Comparison of ENCODE assay signal across 9 mouse cellular contexts in the genomic region with DNA sequence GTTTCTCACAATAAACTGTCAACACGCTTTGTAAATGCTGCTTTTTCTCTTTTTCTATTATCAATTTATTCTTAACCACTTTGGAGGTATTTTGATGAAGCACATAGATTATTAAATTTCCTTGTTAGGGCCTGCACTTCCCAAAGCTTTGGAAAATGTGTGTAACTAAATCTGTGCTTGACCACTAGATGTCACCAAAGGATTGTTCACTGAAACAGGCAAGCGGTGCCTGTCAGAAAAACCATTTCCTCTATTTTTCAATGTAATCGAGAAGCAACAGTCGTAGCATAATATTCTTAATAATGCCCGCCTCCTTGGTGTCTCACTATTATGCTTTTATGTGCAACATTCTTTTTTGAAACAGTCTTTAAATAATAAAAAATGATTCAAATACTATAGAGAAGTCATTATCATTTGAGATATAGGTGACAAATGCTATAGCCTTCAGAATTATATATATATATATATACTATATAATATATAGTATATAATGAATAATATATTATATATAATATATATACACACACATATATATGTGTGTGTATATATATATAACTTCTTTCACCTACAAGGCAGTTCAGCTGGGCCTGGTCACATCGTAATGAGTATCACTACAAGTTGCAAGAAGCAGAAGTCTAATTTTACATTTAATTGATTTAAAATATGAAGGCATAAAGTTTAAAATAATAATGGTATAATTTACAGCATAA.
DNase-seq lines count a peak whose midpoint lies in the region; ATAC-seq lines count a peak whose summit lies in the region.
"Had no signal": no experiment of that assay in that cellular context is flagged by ENCODE, and none has a peak within 500 bp of the region (broad histone marks: within the 10 kb centered on the region; RNA-seq: fewer than 3 reads in every experiment).

No protein-coding gene starts in this region.

- H3K4me1 ChIP-seq in hindbrain, embryonic 11.5 days (replicated peaks; ENCODE audit: control insufficient read depth, insufficient read depth, low read length) = no peaks in the 10 kb centered on the region
- H3K4me1 ChIP-seq in intestine, embryonic 15.5 days (replicated peaks) = no peaks in the 10 kb centered on the region
- H3K4me1 ChIP-seq: embryonic facial prominence, embryonic 13.5 days had no signal

- H3K36me3 ChIP-seq in hindbrain, embryonic 11.5 days (ENCODE audit: control insufficient read depth, insufficient read depth, low read length) = no peaks in the 10 kb centered on the region
- no peaks in the 10 kb centered on the region for H3K36me3 ChIP-seq in intestine, embryonic 15.5 days
- H3K36me3 ChIP-seq: embryonic facial prominence, embryonic 13.5 days had no signal

- H3K9ac ChIP-seq in hindbrain, embryonic 11.5 days (ENCODE audit: low read depth, low read length) = no peak overlapping the region
- no peak overlapping the region for H3K9ac ChIP-seq in intestine, embryonic 15.5 days
- H3K9ac ChIP-seq: embryonic facial prominence, embryonic 13.5 days had no signal

- H3K4me3 ChIP-seq in hindbrain, embryonic 11.5 days (ENCODE audit: low read depth, low read length) = no peak overlapping the region
- no peak overlapping the region for H3K4me3 ChIP-seq in intestine, embryonic 15.5 days (replicated peaks)
- H3K4me3 ChIP-seq: embryonic facial prominence, embryonic 13.5 days had no signal

- 32% methylated on average over 6 of the region's 6 CpGs for WGBS in hindbrain, embryonic 11.5 days
- WGBS in intestine, embryonic 15.5 days = 24% methylated on average over 6 of the region's 6 CpGs

- H3K27ac ChIP-seq in hindbrain, embryonic 11.5 days (ENCODE audit: low read depth, low read length) = no peak overlapping the region
- no peak overlapping the region for H3K27ac ChIP-seq in intestine, embryonic 15.5 days
- H3K27ac ChIP-seq: embryonic facial prominence, embryonic 13.5 days had no signal

- no peaks in the 10 kb centered on the region for H3K27me3 ChIP-seq in hindbrain, embryonic 11.5 days (ENCODE audit: control insufficient read depth, insufficient read depth, low read length)
- H3K27me3 ChIP-seq in intestine, embryonic 15.5 days (replicated peaks) = no peaks in the 10 kb centered on the region
- H3K27me3 ChIP-seq: embryonic facial prominence, embryonic 13.5 days had no signal

- no peak overlapping the region for H3K4me2 ChIP-seq in hindbrain, embryonic 11.5 days (replicated peaks; ENCODE audit: low read depth, low read length)
- H3K4me2 ChIP-seq in intestine, embryonic 15.5 days (replicated peaks) = no peak overlapping the region
- H3K4me2 ChIP-seq: embryonic facial prominence, embryonic 13.5 days had no signal

- DNase-seq in layer of hippocampus, adult 11-12 months (ENCODE audit: low spot score) = peak; percentile 33
- DNase-seq in layer of hippocampus, postnatal 25 days (ENCODE audit: extremely low spot score in 1 of 2, low spot score in 1 of 2) = no peak
- DNase-seq in Muller cell, postnatal 12 days (ENCODE audit: inconsistent ontology term) = peak; percentile 22
- peak; percentile 61 to 80 for DNase-seq in cerebellum, postnatal 10 days
- peak; percentile 59 for DNase-seq in hindbrain, embryonic 11.5 days (ENCODE audit: low spot score)
- peak; percentile 48 for DNase-seq in lung, postnatal 10 days
- peak; percentile 22 for DNase-seq in thymus, postnatal 25 days

- peak; percentile 60; the same call in 1 of the 2 replicates for ATAC-seq in hindbrain, embryonic 11.5 days (ENCODE audit: low FRiP score)
- ATAC-seq in intestine, embryonic 15.5 days = no peak

- H3K9me3 ChIP-seq in hindbrain, embryonic 11.5 days (ENCODE audit: control insufficient read depth, low read length) = no peaks in the 10 kb centered on the region
- H3K9me3 ChIP-seq in intestine, embryonic 15.5 days = no peaks in the 10 kb centered on the region
- H3K9me3 ChIP-seq: embryonic facial prominence, embryonic 13.5 days had no signal

Comparison
In these comparisons a context has a peak if more than half of its experiments do, and no peak if none do; other contexts are left out.
1. DNase-seq: peak in layer of hippocampus, adult 11-12 months (single experiment), Muller cell, postnatal 12 days (single experiment), cerebellum, postnatal 10 days (2 of 2), hindbrain, embryonic 11.5 days (single experiment), lung, postnatal 10 days (single experiment) and thymus, postnatal 25 days (single experiment); none in layer of hippocampus, postnatal 25 days (0 of 2).